Mouse (Mus musculus) thymus, postnatal 25 days (tissue): ENCODE data around the gene Dip2c.

Experiments used
- DNase-seq: peaks from one replicate; pipeline ENCODE4 v3.0.0; 2022

Dip2c gene

DNA sequence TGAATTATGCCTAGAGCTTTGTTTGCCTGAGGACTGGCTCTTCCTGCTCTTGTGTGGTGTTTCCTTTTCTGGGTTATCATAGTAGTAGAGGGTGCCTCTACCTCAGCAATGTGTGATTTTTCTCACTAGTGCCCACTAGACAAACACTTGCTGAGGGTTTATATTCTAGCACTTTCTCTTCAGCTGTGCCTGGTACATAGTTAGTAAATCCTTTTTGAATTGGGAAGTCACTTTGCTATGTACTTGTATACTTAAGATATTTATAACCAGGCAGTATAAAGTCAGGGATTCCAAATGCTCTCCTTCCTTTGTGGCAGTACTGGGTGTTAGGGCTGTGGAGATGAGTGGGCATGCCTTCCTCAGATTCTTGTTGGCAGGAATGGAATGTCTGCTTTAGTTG is 56.9 kb downstream of the Dip2c start:
- no peak for DNase-seq

DNA sequence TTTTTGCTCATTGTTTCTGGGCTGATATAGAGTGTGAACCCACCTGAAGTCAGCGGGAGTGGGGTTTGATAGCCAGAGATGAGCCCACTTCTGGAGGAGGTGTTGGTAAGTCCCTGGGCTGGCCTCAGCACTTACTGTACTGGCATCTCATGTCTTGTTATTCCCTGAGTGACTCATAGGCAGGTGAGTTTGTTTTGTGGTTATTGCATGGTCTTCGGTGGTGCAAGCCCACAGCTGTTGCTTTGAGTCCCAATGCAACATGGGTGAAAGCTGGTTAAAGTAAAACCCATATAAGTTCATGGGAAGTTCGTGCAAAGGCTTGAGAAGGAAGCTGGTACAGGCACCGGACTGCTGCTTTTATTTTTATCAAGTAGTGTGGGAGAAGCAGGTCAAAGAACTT is 64.0 kb downstream of the Dip2c start:
- DNase-seq: no peak

DNA sequence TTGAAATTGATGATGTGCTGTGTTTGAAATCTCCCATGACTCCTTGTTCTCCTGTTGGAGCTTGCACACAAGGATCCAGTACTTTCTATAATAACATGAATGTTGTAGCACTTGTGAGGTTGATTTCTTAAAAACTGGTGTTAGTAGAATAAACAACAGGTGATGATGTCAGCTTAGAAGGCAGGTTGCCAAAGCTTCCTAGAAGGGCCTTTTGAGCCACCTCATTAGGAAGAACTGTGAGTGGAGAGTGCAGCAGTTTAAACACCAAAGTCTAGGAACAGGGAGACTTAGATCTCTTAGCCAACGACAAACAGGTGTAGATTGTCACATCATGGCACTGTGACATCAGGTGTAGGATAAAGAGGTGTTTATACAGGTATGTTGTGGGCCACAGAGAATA is 66.4 kb downstream of the Dip2c start:
- no peak for DNase-seq

DNA sequence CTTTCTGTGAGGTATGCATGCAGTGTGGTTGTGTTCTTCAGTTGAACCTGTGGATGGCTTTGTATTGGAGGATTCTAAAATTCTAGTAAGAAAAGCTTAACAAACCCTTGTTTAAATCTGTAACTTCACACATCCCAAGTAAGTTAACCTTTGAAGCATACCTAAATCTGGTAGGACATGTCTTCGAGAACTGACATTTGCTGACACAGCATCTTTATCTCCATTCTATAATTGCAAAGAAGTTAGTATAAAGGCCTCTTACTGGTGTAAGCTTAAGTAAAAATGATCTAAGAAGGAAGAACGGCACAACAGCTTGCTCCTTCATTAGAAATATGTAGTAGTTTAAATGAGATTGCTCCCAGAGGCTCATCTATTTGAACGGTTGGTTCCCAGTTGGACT is 71.1 kb downstream of the Dip2c start:
- no peak for DNase-seq

DNA sequence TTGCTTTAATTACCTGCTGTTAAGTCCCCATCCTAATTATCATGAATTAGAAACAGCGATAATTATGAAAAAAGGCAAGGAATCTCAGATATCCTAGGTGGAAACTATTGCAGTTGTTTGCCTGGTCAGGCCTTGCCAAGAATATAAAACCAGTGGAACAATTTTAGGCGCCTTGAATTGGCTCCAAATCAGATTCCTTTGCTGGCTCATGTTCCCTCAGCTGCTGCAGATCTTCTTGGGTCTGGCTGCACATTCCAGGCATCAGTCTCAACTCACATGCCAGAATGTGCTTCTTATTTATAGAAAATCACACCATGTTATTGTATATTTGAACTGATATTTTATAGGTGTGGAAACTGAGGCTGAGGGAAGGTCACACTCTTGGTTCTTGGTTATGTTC is 74.3 kb downstream of the Dip2c start:
- no peak for DNase-seq

DNA sequence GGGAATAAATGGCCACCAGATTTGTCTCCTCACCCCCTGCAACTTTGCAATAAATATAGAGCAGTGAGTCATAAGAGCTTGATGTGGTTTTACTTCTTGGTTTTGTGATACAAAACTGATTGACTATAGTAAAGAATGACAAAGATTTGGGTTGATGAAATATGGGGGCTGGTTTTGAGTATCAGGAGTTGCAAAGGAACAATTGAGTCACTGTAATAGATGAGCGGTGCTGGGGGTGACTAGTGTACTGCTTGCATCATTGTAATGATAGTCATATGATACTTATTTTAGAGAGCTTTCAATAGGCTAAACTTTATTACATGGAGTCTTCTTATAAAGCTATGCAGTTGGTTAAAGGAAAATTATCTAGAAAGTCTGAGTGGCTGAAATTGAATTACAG is 77.6 kb downstream of the Dip2c start:
- no peak for DNase-seq

DNA sequence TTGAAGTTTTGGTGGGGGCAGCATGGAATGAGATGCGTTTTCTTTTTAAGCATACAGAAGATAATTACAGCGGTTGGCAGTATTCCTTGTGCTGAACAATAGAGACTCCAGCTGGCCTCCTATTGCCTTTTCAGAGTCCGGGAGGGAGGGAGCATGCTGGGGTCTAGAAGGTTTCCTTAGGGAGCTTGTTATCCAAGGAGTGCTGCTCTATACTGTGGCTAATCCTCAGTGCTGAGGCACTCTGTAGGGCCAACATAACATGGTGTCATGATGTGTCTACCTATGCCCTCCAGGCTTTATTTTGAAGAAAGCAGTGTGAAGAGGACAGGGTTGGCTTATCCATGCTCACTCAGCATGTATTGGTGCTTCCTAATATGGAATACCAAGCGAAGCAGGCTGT is 79.0 kb downstream of the Dip2c start:
- no peak for DNase-seq

DNA sequence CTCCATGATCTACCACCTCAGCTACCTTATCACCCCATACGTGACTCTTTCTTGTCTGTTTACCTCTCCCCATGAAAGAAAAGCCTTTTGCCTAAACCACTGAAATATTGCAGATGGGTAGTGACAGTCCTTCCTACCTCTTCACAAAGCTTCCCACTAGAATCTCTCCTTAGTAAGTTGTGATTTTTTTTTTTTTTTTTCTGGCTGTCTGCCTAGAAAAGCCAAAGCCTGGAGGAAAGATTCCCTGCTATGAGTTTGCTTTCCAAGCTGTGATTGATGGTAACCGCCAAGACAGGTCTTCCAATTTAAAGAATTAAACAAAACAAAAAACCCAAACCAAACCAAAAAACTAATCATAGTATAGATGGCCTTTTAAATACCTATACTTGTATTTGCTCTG is 85.1 kb downstream of the Dip2c start:
- DNase-seq: no peak

DNA sequence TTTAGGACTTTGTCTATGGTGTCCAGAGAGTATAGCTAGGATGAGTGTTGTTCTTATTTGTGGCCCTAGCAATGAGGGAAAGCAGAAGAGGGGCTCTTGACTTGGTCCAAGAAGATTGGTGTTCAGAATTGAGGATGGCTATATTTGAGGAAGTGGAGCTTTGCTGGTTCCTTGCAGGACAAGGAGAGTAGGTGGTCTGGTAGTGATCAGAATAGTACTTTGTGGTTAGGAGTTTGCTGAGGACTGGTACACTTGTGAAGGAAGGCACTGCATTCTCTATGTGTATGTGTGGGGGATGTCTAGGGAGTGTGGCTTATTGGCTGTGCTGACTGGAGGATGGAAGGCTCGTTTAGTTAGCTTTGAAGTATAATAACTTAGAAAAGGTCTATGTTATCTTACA is 95.1 kb downstream of the Dip2c start:
- no peak for DNase-seq

DNA sequence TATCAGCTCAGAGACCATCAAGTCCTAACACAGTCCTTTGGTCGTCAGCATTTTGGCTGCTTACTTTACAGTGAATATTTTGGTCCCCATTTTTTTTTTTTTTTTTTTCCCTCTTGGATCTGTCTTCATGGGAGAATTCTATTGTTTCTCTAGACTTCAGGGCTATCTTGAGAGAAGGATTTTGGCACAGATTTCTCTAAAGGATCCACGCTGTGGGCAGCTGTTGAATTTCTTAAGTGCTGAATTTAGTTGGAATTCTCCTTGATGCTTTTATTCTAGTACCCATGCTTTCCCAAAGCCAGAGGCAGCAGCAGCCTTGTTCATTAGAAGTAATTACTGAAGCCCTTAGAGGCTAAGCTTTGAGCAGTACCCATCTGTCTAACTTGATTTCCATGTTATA is 100.8 kb downstream of the Dip2c start:
- DNase-seq: no peak

DNA sequence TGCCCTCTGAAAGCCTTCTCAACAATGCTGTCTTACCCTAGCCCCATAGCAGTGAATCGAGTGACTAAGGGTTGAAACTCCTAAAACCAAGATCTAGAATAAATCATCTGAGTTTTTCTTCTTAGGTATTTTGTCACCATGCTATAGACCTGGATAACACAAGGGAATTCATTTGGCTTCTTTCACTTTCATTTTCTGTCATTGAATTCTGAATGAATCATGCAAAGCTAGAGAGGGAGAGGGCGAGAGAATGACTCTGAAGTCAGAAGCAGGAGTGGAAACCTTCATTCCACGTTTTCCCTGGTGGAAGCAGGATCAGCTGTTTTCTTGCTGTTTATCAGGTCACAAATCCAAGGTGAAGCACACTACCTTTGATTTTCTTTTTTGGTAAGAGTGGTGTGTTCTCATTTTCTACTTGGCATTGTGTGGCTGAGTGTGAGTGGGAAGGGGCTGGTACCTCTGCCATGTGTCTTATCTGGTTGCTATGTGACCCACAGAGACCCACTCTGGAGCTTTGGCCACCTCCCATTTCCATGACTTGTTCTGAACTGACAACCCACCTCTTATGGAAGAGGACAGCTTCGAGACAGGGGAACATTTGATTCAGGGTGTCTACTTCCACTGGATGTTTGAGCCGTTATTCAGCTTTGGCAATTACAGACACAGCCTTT is 104.5 kb downstream of the Dip2c start:
- DNase-seq: no peak

DNA sequence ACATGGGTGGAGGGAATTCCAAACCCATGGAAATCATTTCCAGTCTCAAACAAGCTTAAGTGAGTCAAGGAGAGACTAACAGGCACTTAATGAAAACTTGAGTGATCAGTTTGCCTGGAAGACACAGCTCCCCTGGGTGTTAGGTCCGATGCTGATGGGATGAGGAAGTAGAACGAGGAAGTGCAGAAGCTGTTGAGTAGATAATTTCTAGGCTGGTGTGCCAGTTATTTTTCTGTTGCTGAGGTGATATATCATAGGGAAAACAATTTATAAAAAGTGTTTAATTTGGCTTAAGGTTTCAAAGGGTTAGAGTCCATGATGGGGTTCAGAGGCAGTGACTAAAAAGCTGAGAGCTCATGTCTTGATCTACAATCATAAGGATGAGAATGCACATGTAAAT is 111.7 kb downstream of the Dip2c start:
- DNase-seq: no peak

DNA sequence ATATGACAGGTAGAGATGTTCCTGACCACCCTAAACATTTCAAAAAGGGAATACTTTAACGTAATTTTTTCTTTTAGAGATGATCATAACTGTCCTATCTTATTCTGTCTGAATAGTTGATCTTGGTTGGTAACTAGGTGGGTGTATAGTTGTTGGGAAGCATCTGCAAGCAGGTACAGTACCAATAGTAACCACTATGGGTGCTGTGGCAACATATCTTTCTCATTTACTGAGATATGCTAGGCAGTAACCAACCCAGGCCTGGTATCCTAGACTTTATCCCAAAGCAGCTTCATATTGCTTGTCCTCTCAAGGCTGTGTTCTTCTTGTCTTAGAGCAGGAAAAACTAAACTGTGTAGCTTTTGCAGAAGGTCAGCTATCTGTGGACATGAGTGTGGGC is 113.0 kb downstream of the Dip2c start:
- DNase-seq: no peak

DNA sequence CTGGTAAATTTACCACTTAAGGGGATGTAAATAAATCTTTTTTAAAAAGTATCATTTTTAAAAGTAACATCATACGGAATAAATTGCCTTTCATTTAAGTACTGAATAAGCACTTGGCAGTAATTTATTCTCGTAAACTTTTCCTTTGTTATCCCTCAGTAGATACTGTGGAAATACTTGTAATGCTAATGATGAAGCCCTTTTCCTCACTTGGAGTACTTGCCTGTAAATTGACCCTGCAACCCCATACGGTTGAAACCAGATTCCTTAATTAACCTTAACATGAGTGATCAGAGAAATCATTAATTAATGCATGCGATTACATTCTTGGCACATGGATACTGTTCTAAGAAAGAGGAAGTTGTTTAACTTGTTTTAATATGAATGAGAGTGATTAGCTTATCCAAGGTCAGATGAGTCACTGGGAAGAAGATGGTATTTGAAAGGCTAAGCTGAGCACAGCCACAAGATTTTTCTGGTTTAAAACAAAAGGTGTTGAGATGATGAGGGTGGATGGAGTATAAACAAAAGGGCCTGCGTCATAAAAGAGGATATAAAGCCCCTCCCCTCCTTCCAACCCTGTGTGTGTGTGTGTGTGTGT is 114.0 kb downstream of the Dip2c start:
- no peak for DNase-seq

DNA sequence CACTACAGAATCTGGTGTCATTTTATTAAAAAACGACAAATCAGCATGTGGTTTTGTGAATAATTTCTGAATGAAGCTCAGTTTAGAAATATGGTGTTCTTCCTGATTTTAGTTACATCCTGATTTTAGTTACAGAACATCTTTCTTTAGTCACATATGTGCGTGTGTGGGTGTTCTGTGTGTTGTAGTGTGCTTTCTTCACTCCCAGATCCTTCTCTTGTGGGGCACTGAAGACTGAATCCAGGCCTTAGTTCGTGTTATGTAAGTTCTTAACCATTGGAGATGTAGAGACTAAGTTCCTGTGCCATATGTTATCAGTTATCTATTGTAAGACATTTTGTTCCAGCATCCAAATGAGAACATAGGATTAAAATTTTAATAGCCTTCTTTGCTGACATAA is 117.1 kb downstream of the Dip2c start:
- no peak for DNase-seq

DNA sequence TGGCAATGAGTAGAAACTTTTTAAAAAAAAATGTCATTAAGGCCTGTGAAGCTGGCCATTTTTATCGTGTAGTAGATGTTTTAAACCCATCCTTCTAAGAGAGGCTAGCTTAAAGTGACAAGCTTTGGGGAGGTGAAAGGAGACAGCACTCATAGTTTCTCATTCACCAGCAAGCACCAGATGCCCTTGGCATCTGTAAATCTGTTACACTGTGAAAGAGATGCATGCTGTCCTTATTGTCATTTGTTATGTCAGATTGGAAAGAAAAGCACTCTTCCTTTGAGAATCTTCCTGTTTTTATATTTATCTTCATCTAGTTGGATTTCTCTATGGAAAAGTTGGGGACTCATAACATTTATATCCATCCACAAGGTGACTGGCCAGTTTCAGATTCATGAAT is 119.0 kb downstream of the Dip2c start:
- no peak for DNase-seq

DNA sequence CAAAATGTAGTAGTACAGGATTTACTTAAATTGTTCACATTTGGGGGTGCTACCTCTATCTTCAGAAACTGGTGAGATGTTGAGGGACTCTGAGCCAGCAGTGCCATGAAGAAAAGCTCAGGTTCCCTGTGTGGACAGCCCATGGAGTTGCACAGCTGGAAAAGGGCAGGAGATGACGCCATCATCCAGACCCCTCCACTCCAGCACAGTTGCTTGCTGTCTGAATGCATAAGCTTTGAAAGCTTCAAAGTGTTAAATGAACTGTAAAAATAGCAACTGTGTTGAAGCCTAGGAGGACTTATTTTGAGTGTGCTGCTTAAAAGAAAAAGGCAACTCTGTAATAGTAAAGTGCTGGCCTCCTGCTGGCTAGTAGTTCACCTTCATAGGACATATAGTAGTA is 122.5 kb downstream of the Dip2c start:
- no peak for DNase-seq

DNA sequence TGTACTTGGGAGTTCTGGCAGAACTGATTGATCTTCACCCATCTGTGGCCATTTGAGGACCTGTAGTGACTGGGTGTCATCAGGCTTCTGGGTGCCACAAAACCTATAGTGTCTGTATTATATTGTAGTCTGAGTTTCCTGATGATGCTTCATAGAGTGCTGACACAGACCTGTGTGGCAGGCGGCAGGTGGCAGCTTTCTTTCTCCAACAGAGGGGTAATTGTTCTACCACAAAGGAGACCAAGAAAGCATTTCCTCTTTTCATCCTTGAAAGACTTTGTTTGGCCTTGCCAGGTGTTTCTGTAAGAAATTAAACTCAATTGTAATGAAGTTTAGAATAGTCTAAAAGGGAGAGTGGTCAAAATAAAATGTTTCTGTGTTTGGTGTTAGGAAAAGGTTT is 129.1 kb downstream of the Dip2c start:
- peak; percentile 10 for DNase-seq

DNA sequence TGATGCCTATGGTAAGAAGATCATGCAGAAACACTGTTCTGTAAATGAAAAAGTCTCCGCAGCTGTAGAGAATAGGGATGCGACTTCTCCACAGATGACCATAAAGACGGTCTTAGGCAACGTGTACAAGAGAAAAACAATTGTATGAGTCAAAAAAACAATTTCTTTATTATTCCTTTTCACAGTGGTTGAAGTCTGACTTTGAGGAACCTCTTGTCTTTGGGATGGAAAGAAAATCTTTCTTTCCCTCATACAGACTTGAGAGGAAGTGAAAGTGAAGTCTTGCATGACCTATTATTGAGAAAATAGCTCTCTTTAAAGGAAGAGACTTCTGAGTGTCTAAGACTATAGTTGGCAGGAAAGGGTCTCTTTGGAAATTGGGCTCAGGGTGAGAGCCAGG is 132.7 kb downstream of the Dip2c start:
- DNase-seq: no peak

DNA sequence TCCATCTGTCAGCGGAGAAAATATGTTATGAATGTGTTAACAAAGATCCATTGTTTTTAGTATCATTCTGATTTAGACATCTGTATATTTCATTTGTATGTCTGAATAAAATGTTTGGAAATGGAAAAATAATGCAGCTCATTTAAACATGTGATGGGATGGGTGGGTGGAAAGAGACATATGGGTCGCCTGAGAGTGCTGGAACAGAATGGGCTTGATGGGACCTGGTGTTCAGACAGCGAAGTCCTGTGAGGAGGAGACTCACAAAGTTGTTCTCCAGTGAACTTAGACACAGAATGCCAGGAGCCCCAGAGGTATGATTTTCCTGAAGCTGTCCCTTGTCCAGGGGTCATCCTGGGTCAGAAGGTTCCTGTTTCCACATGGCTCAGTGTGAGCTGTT is 142.1 kb downstream of the Dip2c start:
- DNase-seq: no peak

DNA sequence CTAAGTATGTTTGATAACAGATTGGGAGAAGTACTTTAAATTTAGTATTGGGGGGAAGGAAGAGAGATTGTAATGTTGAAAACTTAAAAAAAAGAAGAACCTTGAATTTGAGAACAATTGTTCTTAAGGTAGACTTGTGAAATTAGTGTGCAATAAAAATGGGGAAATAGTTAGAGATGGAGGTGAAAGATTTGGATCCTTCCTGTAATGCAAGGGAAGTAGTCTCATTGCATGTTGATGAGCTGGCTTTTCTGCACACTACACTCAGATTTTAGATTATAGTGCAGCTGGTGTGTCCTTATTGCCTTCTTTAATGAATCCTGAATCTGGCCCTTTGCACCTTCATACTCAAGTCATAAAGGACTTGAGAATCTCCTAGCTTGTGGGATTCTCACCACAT is 142.9 kb downstream of the Dip2c start:
- no peak for DNase-seq

DNA sequence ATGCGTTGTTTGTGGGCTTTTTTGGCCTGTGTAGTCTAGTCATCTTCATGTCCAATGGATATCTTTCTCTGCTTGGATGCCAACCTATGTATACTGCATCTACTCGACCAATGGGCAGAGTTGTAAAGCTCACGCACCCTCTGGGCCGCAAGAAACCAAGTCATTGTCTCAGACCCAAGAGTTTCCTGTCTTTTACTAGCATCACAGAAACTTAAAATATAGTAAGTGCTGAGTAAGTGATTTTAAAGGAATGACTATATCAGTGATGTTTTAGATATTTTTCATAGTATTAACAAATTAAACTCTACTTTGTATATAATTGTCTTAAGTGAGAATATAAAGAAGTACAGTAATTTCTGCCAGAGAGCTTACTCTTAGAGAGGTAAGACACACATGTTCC is 145.6 kb downstream of the Dip2c start:
- no peak for DNase-seq

DNA sequence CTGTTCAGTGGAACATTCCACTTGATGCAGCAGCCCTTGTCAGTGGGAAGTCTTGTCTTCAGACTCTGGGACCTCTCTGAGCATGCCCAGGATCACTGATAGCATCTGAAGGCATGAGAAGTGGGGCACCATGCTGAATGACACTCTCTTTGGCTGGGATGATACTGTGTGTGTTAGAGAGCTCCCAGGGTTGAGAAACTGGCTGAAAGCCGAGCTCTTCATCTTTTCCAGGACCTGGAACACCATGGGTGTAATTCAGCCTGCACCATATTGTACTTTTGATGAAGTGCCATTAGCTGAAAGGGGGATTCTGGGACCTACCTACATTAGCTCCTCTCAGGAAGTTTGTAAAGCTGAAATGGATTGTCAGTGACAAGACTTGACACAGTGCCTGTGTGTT is 146.5 kb downstream of the Dip2c start:
- DNase-seq: no peak

DNA sequence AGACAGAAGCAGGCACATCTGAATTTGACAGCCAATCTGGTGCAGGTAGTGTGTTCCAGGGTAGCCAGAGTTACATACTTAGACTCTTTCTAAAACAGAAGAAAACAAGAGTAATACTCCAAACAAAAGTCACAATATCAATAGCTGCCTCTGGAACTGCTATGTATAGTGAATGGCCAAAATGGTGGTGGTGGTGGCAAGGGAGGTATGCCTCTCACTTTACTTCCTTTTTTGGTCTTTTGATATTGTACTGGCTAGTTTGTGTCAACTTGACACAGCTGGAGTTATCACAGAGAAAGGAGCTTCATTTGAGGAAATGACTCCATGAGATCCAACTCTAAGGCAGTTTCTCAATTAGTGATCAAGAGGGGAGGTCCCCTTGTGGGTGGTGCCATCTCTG is 148.1 kb downstream of the Dip2c start:
- no peak for DNase-seq

DNA sequence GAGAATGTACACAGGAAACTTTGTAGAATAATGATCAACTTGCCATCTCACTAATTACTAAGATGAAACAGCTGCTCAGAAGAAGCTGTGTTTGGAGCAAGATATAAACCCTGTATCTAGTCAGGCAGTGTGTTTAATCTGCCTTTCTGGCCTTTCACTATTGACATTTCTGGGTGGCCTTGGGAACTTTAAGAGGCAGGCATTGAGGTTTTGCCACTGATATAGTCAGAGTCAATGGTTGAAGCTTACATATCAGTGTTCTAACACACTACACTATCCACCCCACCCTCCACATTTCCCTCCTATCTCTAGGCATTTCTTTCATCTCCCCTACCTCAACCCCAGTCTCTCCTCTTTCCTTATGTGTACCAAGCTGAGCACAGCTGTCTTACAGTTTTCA is 149.9 kb downstream of the Dip2c start:
- DNase-seq: no peak

DNA sequence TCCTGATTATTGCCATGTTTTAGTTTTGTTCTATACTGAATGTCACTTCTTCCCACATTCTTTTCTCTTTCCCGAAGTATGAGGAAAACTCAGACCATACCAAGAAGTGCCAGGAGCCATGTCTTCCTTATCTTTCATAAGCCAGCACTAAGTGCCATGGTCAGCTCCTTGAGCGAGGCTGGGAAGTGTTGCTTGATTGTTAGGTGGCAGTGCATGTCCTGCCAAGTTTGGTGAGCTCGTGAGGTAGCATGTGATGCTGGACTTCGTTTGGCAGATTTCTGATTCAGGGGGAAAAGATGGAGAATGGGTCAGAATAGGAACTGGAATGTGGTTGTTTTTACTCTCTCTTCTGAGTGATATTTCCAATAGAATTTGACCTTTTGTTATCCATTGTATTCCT is 150.5 kb downstream of the Dip2c start:
- no peak for DNase-seq
